Mouse (Mus musculus): ENCODE measurements around the gene Cer1.

The Cer1 gene

GRCm38 (mm10) chr4:82884636-82885534 is at the start of gene Cer1:
Gene Cer1 (minus strand): TSS chr4:82885148.
- no peak for DNase-seq (ENCODE audit: low spot score)

GRCm38 (mm10) chr4:82934308-82934707 is 49.4 kb upstream of the Cer1 start:
- DNase-seq (ENCODE audit: low spot score) = no peak

- no peak for DNase-seq (ENCODE audit: low spot score)
These were observed 48.8 kb upstream of the Cer1 start for GRCm38 (mm10) chr4:82933698-82934210.

- DNase-seq (ENCODE audit: low spot score) = no peak
These were observed 45.1 kb upstream of the Cer1 start for GRCm38 (mm10) chr4:82930079-82930478.

- DNase-seq (ENCODE audit: low spot score) = no peak
These were observed 37.0 kb upstream of the Cer1 start for GRCm38 (mm10) chr4:82921962-82922361.

- DNase-seq (ENCODE audit: low spot score) = no peak
These were observed 33.7 kb upstream of the Cer1 start for GRCm38 (mm10) chr4:82918625-82919024.

GRCm38 (mm10) chr4:82916678-82917050 is 31.7 kb upstream of the Cer1 start:
- DNase-seq (ENCODE audit: low spot score) = no peak

- no peak for DNase-seq (ENCODE audit: low spot score)
These were observed 31.2 kb upstream of the Cer1 start for GRCm38 (mm10) chr4:82916003-82916677.

GRCm38 (mm10) chr4:82915576-82915975 is 30.6 kb upstream of the Cer1 start:
- no peak for DNase-seq (ENCODE audit: low spot score)

- DNase-seq (ENCODE audit: low spot score) = no peak
These were observed 29.7 kb upstream of the Cer1 start for GRCm38 (mm10) chr4:82914601-82915143.

GRCm38 (mm10) chr4:82895227-82895626 is 10.3 kb upstream of the Cer1 start:
- no peak for DNase-seq (ENCODE audit: low spot score)

GRCm38 (mm10) chr4:82892247-82892646 is 7.3 kb upstream of the Cer1 start:
- DNase-seq (ENCODE audit: low spot score) = no peak

- no peak for DNase-seq (ENCODE audit: low spot score)
These were observed 6.6 kb upstream of the Cer1 start for GRCm38 (mm10) chr4:82891566-82891965.

GRCm38 (mm10) chr4:82891049-82891448 is 6.1 kb upstream of the Cer1 start:
- no peak for DNase-seq (ENCODE audit: low spot score)

- no peak for DNase-seq (ENCODE audit: low spot score)
These were observed 5.6 kb upstream of the Cer1 start for GRCm38 (mm10) chr4:82890585-82890984.

- DNase-seq (ENCODE audit: low spot score) = no peak
These were observed 1.2 kb upstream of the Cer1 start for GRCm38 (mm10) chr4:82886148-82886547.

GRCm38 (mm10) chr4:82885535-82885913 is 576 bp upstream of the Cer1 start:
- no peak for DNase-seq (ENCODE audit: low spot score)

- no peak for DNase-seq (ENCODE audit: low spot score)
These were observed 2.4 kb downstream of the Cer1 start for GRCm38 (mm10) chr4:82882500-82882899.

- no peak for DNase-seq (ENCODE audit: low spot score)
These were observed 3.6 kb downstream of the Cer1 start for GRCm38 (mm10) chr4:82881366-82881765.

- DNase-seq (ENCODE audit: low spot score) = no peak
These were observed 4.7 kb downstream of the Cer1 start for GRCm38 (mm10) chr4:82880243-82880642.

GRCm38 (mm10) chr4:82879152-82879551 is 5.8 kb downstream of the Cer1 start:
- no peak for DNase-seq (ENCODE audit: low spot score)

GRCm38 (mm10) chr4:82876656-82877055 is 8.3 kb downstream of the Cer1 start:
- no peak for DNase-seq (ENCODE audit: low spot score)

GRCm38 (mm10) chr4:82875532-82875931 is 9.4 kb downstream of the Cer1 start:
- no peak for DNase-seq (ENCODE audit: low spot score)

Data from testis, postnatal 14 days (tissue).